Mouse (Mus musculus): ENCODE measurements at regions not wholly inside any gene's neighbourhood (a gene's known extent, or its start where the extent isn't known, plus 50 kb on each side); places are given as distances from the start of the nearest gene placed in this dataset.

GRCm38 (mm10) chr14:72227853-72228252 lies 263.8 kb downstream of the Gm9195 start:
- H3K27me3 ChIP-seq (ENCODE audit: insufficient read depth, low read length), result no peaks in the 10 kb centered on the region
- H3K4me3 ChIP-seq (ENCODE audit: low read depth, low read length), result no peak overlapping the region
- peak; percentile 51 for DNase-seq (ENCODE audit: low spot score)
- TF ChIP-seq CTCF (IDR thresholded peaks at IDR 0.05), result no peak
- no peak overlapping the region for H3K4me2 ChIP-seq (ENCODE audit: low read depth, low read length, poor library complexity, severe bottlenecking)
- no peaks in the 10 kb centered on the region for H3K4me1 ChIP-seq (ENCODE audit: insufficient read depth, low read length)
- no peak for ATAC-seq (ENCODE audit: low FRiP score)
- H3K9ac ChIP-seq (replicated peaks; ENCODE audit: low read length, poor library complexity, severe bottlenecking), result no peak overlapping the region
- no peaks in the 10 kb centered on the region for H3K36me3 ChIP-seq (ENCODE audit: insufficient read depth, low read length)
- H3K9me3 ChIP-seq (ENCODE audit: low read length), result no peaks in the 10 kb centered on the region
- 74% methylated on average over 5 of the region's 5 CpGs for WGBS
- H3K27ac ChIP-seq (ENCODE audit: low read depth, low read length), result no peak overlapping the region

GRCm38 (mm10) chr14:72227441-72227840 lies 264.2 kb downstream of the Gm9195 start:
- Histone ChIP-seq H3K4me1 (ENCODE audit: insufficient read depth, low read length) (no peaks in the 10 kb centered on the region), H3K27ac (ENCODE audit: low read depth, low read length) (no peak overlapping the region), H3K9me3 (ENCODE audit: low read length) (no peaks in the 10 kb centered on the region), H3K27me3 (ENCODE audit: insufficient read depth, low read length) (no peaks in the 10 kb centered on the region), H3K4me2 (ENCODE audit: low read depth, low read length, poor library complexity, severe bottlenecking) (no peak overlapping the region), H3K36me3 (ENCODE audit: insufficient read depth, low read length) (no peaks in the 10 kb centered on the region), H3K4me3 (ENCODE audit: low read depth, low read length) (no peak overlapping the region), H3K9ac (replicated peaks; ENCODE audit: low read length, poor library complexity, severe bottlenecking) (no peak overlapping the region)
- ATAC-seq (ENCODE audit: low FRiP score) (no peak), DNase-seq (ENCODE audit: low spot score) (no peak)
- 50% methylated on average over 1 of the region's 1 CpGs for WGBS
- no peak for TF ChIP-seq CTCF (IDR thresholded peaks at IDR 0.05)

GRCm38 (mm10) chr14:72226946-72227345 lies 264.7 kb downstream of the Gm9195 start:
- Histone ChIP-seq H3K4me1 (ENCODE audit: insufficient read depth, low read length) (no peaks in the 10 kb centered on the region), H3K4me3 (ENCODE audit: low read depth, low read length) (no peak overlapping the region), H3K27me3 (ENCODE audit: insufficient read depth, low read length) (no peaks in the 10 kb centered on the region), H3K27ac (ENCODE audit: low read depth, low read length) (no peak overlapping the region), H3K36me3 (ENCODE audit: insufficient read depth, low read length) (no peaks in the 10 kb centered on the region), H3K4me2 (ENCODE audit: low read depth, low read length, poor library complexity, severe bottlenecking) (no peak overlapping the region), H3K9me3 (ENCODE audit: low read length) (no peaks in the 10 kb centered on the region), H3K9ac (replicated peaks; ENCODE audit: low read length, poor library complexity, severe bottlenecking) (no peak overlapping the region)
- ATAC-seq (ENCODE audit: low FRiP score) (no peak), DNase-seq (ENCODE audit: low spot score) (peak; percentile 38)
- WGBS, result 73% methylated on average over 1 of the region's 1 CpGs
- no peak for TF ChIP-seq CTCF (IDR thresholded peaks at IDR 0.05)

- Histone ChIP-seq H3K27me3 (ENCODE audit: insufficient read depth, low read length) (no peaks in the 10 kb centered on the region), H3K36me3 (ENCODE audit: insufficient read depth, low read length) (no peaks in the 10 kb centered on the region), H3K27ac (ENCODE audit: low read depth, low read length) (no peak overlapping the region), H3K9me3 (ENCODE audit: low read length) (no peaks in the 10 kb centered on the region), H3K4me3 (ENCODE audit: low read depth, low read length) (no peak overlapping the region), H3K4me2 (ENCODE audit: low read depth, low read length, poor library complexity, severe bottlenecking) (no peak overlapping the region), H3K4me1 (ENCODE audit: insufficient read depth, low read length) (no peaks in the 10 kb centered on the region), H3K9ac (replicated peaks; ENCODE audit: low read length, poor library complexity, severe bottlenecking) (no peak overlapping the region)
- no peak for TF ChIP-seq CTCF (IDR thresholded peaks at IDR 0.05)
- no peak for DNase-seq (ENCODE audit: low spot score)
- 43% methylated on average over 2 of the region's 2 CpGs for WGBS
- no peak for ATAC-seq (ENCODE audit: low FRiP score)
Observed at GRCm38 (mm10) chr14:72222836-72223235, 268.8 kb downstream of the Gm9195 start.

- DNase-seq (ENCODE audit: low spot score), result no peak
- Histone ChIP-seq H3K4me3 (ENCODE audit: low read depth, low read length) (no peak overlapping the region), H3K9ac (replicated peaks; ENCODE audit: low read length, poor library complexity, severe bottlenecking) (no peak overlapping the region), H3K27me3 (ENCODE audit: insufficient read depth, low read length) (0 out of 2 replicates have a peak, but pooled peaks cover 3% of the 10 kb centered on the region), H3K9me3 (ENCODE audit: low read length) (no peaks in the 10 kb centered on the region), H3K4me1 (ENCODE audit: insufficient read depth, low read length) (no peaks in the 10 kb centered on the region), H3K4me2 (ENCODE audit: low read depth, low read length, poor library complexity, severe bottlenecking) (no peak overlapping the region), H3K27ac (ENCODE audit: low read depth, low read length) (no peak overlapping the region), H3K36me3 (ENCODE audit: insufficient read depth, low read length) (no peaks in the 10 kb centered on the region)
- no peak for TF ChIP-seq CTCF (IDR thresholded peaks at IDR 0.05)
- ATAC-seq (ENCODE audit: low FRiP score), result no peak
- WGBS, result 92% methylated on average over 6 of the region's 6 CpGs
Observed at GRCm38 (mm10) chr14:72219523-72219922, 272.1 kb downstream of the Gm9195 start.

GRCm38 (mm10) chr14:72200307-72200706 lies 291.3 kb downstream of the Gm9195 start:
- no peak for ATAC-seq (ENCODE audit: low FRiP score)
- WGBS, result 46% methylated on average over 3 of the region's 3 CpGs

More at GRCm38 (mm10) chr14:72200307-72200706, 291.3 kb downstream of the Gm9195 start:
- Histone ChIP-seq H3K4me3 (ENCODE audit: low read depth, low read length) (no peak overlapping the region), H3K27ac (ENCODE audit: low read depth, low read length) (no peak overlapping the region), H3K4me1 (ENCODE audit: insufficient read depth, low read length) (no peaks in the 10 kb centered on the region), H3K9me3 (ENCODE audit: low read length) (no peaks in the 10 kb centered on the region), H3K36me3 (ENCODE audit: insufficient read depth, low read length) (no peaks in the 10 kb centered on the region), H3K9ac (replicated peaks; ENCODE audit: low read length, poor library complexity, severe bottlenecking) (no peak overlapping the region), H3K27me3 (ENCODE audit: insufficient read depth, low read length) (no peaks in the 10 kb centered on the region), H3K4me2 (ENCODE audit: low read depth, low read length, poor library complexity, severe bottlenecking) (no peak overlapping the region)
- DNase-seq (ENCODE audit: low spot score), result no peak
- no peak for TF ChIP-seq CTCF (IDR thresholded peaks at IDR 0.05)

Measured in midbrain, postnatal 0 days (tissue).